Mouse (Mus musculus) E14TG2a.4 (cell line): ENCODE measurements at regions not wholly inside any gene's neighbourhood (a gene's known extent, or its start where the extent isn't known, plus 50 kb on each side); places are given as distances from the start of the nearest gene placed in this dataset.

ENCODE experiments used
- CTCF ChIP-seq: conservative IDR thresholded peaks from 2 replicates; pipeline ENCODE4 v1.5.1; 2014; ENCODE audit warnings: low read length
- NANOG ChIP-seq: IDR thresholded peaks from 2 replicates; pipeline ENCODE4 v1.6.1; 2014; ENCODE audit warnings: borderline replicate concordance, low read length, mixed read lengths
- POU5F1 ChIP-seq: IDR thresholded peaks from 2 replicates; pipeline ENCODE4 v1.6.1; 2014; ENCODE audit warnings: low read length, borderline replicate concordance

DNA sequence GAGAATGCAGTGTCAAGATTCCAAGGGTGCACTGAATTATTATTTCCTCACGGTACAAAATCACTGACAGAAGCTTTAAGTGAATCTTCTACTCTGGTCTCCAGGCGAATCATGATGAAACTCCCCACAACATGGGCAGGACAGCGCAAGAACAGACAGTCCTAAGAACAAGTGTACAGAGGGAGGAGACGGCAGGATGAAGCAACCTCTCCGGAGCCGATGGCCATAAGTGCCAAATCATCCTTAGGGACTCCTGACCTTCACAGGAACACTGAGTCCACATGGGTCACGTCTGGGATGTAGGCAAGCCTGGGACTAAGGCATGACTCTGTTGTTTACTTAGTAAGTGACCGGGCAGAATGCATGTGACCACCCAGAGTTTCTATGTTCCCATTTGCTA, 110.8 kb downstream of the Arl4a start:
- TF ChIP-seq NANOG, result no peak
- TF ChIP-seq CTCF, result no peak
- no peak for TF ChIP-seq POU5F1
